Mouse (Mus musculus): ENCODE results near the gene Itgb3.

Itgb3 gene

GRCm38 (mm10) chr11:104614130-104614529 lies 6.3 kb downstream of the Itgb3 start:
- in situ Hi-C loops (cut with MboI; ENCODE audit: unreplicated experiment in 2 of 2) = no loop called here

- in situ Hi-C loops (cut with MboI; ENCODE audit: unreplicated experiment in 2 of 2) = no loop called here
These were observed 8.4 kb downstream of the Itgb3 start for GRCm38 (mm10) chr11:104616182-104616581.

- in situ Hi-C loops (cut with MboI; ENCODE audit: unreplicated experiment in 2 of 2) = no loop called here
These were observed 10.9 kb downstream of the Itgb3 start for GRCm38 (mm10) chr11:104618638-104619076.

- in situ Hi-C loops (cut with MboI; ENCODE audit: unreplicated experiment in 2 of 2) = no loop called here
These were observed 11.6 kb downstream of the Itgb3 start for GRCm38 (mm10) chr11:104619084-104620022.

GRCm38 (mm10) chr11:104622040-104622962 lies 14.5 kb downstream of the Itgb3 start:
- in situ Hi-C loops (cut with MboI; ENCODE audit: unreplicated experiment in 2 of 2) = no loop called here

GRCm38 (mm10) chr11:104624791-104625391 lies 17.1 kb downstream of the Itgb3 start:
- in situ Hi-C loops (cut with MboI; ENCODE audit: unreplicated experiment in 2 of 2) = no loop called here

GRCm38 (mm10) chr11:104625453-104626402 lies 17.9 kb downstream of the Itgb3 start:
- in situ Hi-C loops (cut with MboI; ENCODE audit: unreplicated experiment in 2 of 2) = no loop called here

- in situ Hi-C loops (cut with MboI; ENCODE audit: unreplicated experiment in 2 of 2) = no loop called here
These were observed 18.8 kb downstream of the Itgb3 start for GRCm38 (mm10) chr11:104626635-104627034.

- in situ Hi-C loops (cut with MboI; ENCODE audit: unreplicated experiment in 2 of 2) = no loop called here
These were observed 20.0 kb downstream of the Itgb3 start for GRCm38 (mm10) chr11:104627616-104628301.

GRCm38 (mm10) chr11:104628566-104628965 lies 20.8 kb downstream of the Itgb3 start:
- in situ Hi-C loops (cut with MboI; ENCODE audit: unreplicated experiment in 2 of 2) = no loop called here

- in situ Hi-C loops (cut with MboI; ENCODE audit: unreplicated experiment in 2 of 2) = no loop called here
These were observed 22.5 kb downstream of the Itgb3 start for GRCm38 (mm10) chr11:104630185-104630835.

- in situ Hi-C loops (cut with MboI; ENCODE audit: unreplicated experiment in 2 of 2) = no loop called here
These were observed 23.5 kb downstream of the Itgb3 start for GRCm38 (mm10) chr11:104631306-104631705.

GRCm38 (mm10) chr11:104637010-104637409 lies 29.2 kb downstream of the Itgb3 start:
- in situ Hi-C loops (cut with MboI; ENCODE audit: unreplicated experiment in 2 of 2) = no loop called here

- in situ Hi-C loops (cut with MboI; ENCODE audit: unreplicated experiment in 2 of 2) = no loop called here
These were observed 30.2 kb downstream of the Itgb3 start for GRCm38 (mm10) chr11:104638006-104638405.

GRCm38 (mm10) chr11:104638906-104639305 lies 31.1 kb downstream of the Itgb3 start:
- in situ Hi-C loops (cut with MboI; ENCODE audit: unreplicated experiment in 2 of 2) = no loop called here

GRCm38 (mm10) chr11:104639634-104640033 lies 31.8 kb downstream of the Itgb3 start:
- in situ Hi-C loops (cut with MboI; ENCODE audit: unreplicated experiment in 2 of 2) = no loop called here

- in situ Hi-C loops (cut with MboI; ENCODE audit: unreplicated experiment in 2 of 2) = no loop called here
These were observed 33.1 kb downstream of the Itgb3 start for GRCm38 (mm10) chr11:104640894-104641293.

- in situ Hi-C loops (cut with MboI; ENCODE audit: unreplicated experiment in 2 of 2) = no loop called here
These were observed 35.4 kb downstream of the Itgb3 start for GRCm38 (mm10) chr11:104643236-104643635.

All from v-Abl transformed pro-B cells (cell line).